Mouse (Mus musculus) frontal cortex, postnatal 14 days (tissue): ENCODE data around the gene Vmn1r64.
"Not testable (repeated sequence)": the region's sequence is repeated elsewhere in the genome, so short reads cannot be mapped to it uniquely, and the experiment has no call there.

ENCODE experiments used
- DNase-seq, 2 experiments: peaks; one replicate each; pipeline ENCODE4 v3.0.0; 2022; ENCODE audit warnings: low spot score in 2 of 2

Vmn1r64 gene

GRCm38 (mm10) chr7:5884442-5884841 lies at the start of gene Vmn1r64:
Vmn1r64 (minus strand) TSS chr7:5884542.
- DNase-seq = no peak

DNA sequence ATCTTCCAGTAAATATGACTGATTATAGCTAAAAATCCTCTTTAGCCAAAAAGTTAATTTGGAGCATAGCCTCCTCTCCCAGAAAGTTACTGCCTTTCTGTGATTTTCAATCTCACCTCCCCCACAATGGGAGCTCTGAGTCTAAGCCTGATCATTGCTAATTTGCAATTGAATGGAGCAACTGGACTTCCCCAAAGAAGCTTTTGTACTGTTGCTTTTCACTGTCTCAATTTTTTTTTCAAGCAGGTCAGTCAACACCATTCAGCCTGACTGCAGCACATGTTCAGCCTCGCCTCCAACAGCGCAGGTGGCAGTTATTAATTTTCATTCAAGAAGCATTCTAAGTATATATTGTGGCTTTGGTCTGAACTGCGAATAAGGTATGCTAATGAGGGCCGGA lies 14.9 kb upstream of the Vmn1r64 start:
- DNase-seq = no peak

GRCm38 (mm10) chr7:5897245-5897644 lies 12.9 kb upstream of the Vmn1r64 start:
- not testable (repeated sequence) for DNase-seq
